Mouse (Mus musculus): ENCODE results near the gene Ctsq. TPM values are rescaled to one million over a fixed set of nuclear protein-coding genes. Genes with fewer than 3 reads are reported as not detected.
"Not testable (repeated sequence)": the region's sequence is repeated elsewhere in the genome, so short reads cannot be mapped to it uniquely, and the experiment has no call there.

Gene Ctsq
- polyA plus RNA-seq (2015; fragmentation: Nextera tagmentation; extraction: Ambion mirVana), result not detected in 2 replicates

DNA sequence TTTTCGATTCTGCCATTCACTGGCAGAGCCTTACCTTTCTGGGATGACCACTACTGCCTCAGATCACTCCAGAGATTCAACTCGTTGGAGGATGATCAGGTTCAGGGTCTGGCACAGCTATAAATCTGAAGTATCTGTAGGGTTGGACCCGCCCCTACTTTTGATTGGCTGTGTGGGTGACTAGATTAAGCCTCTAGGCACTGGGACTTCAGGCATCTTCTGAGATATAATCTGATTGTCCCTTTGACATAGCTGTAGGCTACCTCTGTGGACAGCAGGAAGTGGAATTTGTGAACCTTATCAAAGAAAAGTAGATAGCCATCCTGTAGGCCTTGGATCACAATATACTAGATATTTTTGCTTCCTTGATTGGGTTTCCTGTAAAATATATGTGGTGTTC lies at the start of gene Ctsq:
Gene Ctsq (minus strand): TSS at position 101 of the 400 bp plus-strand sequence.
- no peaks in the 10 kb centered on the region for H3K4me1 ChIP-seq (replicated peaks)
- no peaks in the 10 kb centered on the region for H3K27me3 ChIP-seq
- 58% methylated on average over 3 of the region's 3 CpGs for WGBS
- peaks cover 22% of the 10 kb centered on the region for H3K9me3 ChIP-seq
- no peak for ATAC-seq (ENCODE audit: low read depth)
- no peaks in the 10 kb centered on the region for H3K36me3 ChIP-seq
- H3K27ac ChIP-seq (replicated peaks), result no peak within 1 kb of the TSS
- no peak within 1 kb of the TSS for H3K9ac ChIP-seq
- H3K4me2 ChIP-seq, result no peak within 1 kb of the TSS
- no peak within 1 kb of the TSS for H3K4me3 ChIP-seq

- H3K27me3 ChIP-seq, result no peaks in the 10 kb centered on the region
- 87% methylated on average over 3 of the region's 3 CpGs for WGBS
- H3K27ac ChIP-seq (replicated peaks), result no peak overlapping the region
- no peak overlapping the region for H3K4me3 ChIP-seq
- no peaks in the 10 kb centered on the region for H3K4me1 ChIP-seq (replicated peaks)
- no peaks in the 10 kb centered on the region for H3K36me3 ChIP-seq
- no peak overlapping the region for H3K4me2 ChIP-seq
- peaks cover 35% of the 10 kb centered on the region for H3K9me3 ChIP-seq
- no peak for ATAC-seq (ENCODE audit: low read depth)
- no peak overlapping the region for H3K9ac ChIP-seq
These were observed 17.6 kb downstream of the Ctsq start for GRCm38 (mm10) chr13:61022785-61023184.

DNA sequence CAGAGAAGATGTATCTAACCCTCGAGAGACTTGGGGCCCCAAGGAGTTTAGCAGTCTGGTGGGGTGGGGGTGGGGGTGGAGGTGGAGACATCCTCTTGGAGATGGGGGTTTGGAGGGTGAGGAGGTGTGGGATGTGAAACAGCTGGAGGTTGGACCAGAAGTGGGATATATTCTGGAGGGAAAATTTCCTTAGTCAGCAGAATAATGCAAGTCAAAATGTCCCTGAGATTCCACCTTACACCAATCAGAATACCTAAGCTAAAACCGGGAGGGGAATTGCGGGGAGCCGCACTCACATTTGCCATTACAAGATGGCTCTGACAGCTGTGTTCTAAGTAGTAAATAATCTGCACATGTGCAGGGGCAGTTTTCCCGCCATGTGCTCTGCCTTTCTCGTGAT lies 18.6 kb downstream of the Ctsq start:
- no peak overlapping the region for H3K9ac ChIP-seq
- no peak overlapping the region for H3K4me3 ChIP-seq
- whole genome bisulfite sequencing, result 83% methylated on average over 6 of the region's 6 CpGs
- no peaks in the 10 kb centered on the region for H3K36me3 ChIP-seq
- no peak for ATAC-seq (ENCODE audit: low read depth)
- peaks cover 36% of the 10 kb centered on the region for H3K9me3 ChIP-seq
- H3K27me3 ChIP-seq, result no peaks in the 10 kb centered on the region
- no peak overlapping the region for H3K27ac ChIP-seq (replicated peaks)
- no peak overlapping the region for H3K4me2 ChIP-seq
- H3K4me1 ChIP-seq (replicated peaks), result no peaks in the 10 kb centered on the region

DNA sequence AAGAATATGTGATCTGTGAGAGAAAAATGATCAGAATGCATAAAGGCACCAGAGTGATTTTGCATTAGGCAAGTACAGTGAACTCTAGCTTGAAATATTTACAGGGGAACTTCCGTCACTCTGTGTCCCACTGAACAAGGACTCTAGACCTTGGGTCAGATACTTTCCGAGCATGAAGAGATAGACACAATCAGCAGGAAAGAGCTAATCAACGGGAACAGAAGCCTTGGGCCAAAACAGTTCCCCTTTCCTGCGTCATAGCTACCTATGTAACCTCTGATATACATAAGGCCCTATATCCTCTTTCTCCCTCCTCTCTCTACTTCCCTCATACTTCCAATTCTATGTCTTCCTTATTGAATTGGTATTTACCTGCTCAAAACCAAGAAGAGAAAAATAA lies 30.3 kb downstream of the Ctsq start:
- 80% methylated on average over 4 of the region's 4 CpGs for WGBS
- Histone ChIP-seq H3K27ac (replicated peaks) (no peak overlapping the region), H3K36me3 (no peaks in the 10 kb centered on the region), H3K9me3 (peaks cover 18% of the 10 kb centered on the region), H3K4me3 (no peak overlapping the region), H3K4me1 (replicated peaks) (no peaks in the 10 kb centered on the region), H3K4me2 (no peak overlapping the region), H3K9ac (no peak overlapping the region), H3K27me3 (no peaks in the 10 kb centered on the region)
- ATAC-seq (ENCODE audit: low read depth), result no peak

DNA sequence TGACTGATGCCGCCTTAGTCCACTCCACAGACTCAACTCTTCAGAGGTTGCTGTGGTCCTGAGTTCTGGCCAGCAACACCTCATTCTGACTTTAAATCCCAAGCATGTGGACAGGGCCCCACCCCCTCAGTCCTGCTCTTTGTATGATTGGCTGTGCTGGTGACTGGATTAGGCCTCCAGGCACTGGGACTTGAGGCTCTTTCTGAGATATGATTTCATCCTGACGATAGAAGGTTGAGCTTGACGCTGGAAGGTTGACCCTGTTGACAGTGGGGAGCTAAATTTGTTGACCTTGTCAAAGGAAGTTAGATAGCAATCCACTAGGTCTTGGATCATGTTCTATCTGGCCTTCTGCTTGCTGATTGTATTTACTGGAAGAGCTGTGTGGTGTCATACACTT lies 34.6 kb downstream of the Ctsq start, which contains the start of gene Ctsj:
Gene Ctsj (minus strand): TSS at position 101 of the 400 bp plus-strand sequence.
- ATAC-seq (ENCODE audit: low read depth), result no peak
- WGBS, result 72% methylated on average over 3 of the region's 3 CpGs
- Histone ChIP-seq H3K9me3 (peaks cover 29% of the 10 kb centered on the region), H3K27me3 (no peaks in the 10 kb centered on the region), H3K4me3 (no peak within 1 kb of the TSS), H3K27ac (replicated peaks) (no peak within 1 kb of the TSS), H3K4me2 (no peak within 1 kb of the TSS), H3K9ac (no peak within 1 kb of the TSS), H3K36me3 (no peaks in the 10 kb centered on the region), H3K4me1 (replicated peaks) (no peaks in the 10 kb centered on the region)

DNA sequence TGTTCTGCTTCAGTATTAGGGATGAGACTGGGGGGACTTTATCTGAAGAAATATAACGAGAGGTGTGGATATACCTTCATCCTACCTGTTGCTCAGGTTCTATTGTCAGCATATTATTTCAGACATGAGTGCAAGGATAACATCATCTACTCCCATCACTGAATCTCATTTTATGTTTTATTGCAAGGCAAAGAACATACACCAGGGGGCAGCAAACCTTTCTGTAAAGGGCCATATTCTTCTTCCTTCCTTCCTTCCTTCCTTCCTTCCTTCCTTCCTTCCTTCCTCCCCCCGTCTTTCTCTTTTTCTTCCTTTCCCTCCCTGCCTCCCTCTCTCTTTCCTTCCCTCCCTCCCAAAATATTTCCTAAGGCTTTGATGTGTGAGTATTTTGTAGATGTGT lies 42.8 kb downstream of the Ctsq start:
- Histone ChIP-seq H3K4me3 (no peak overlapping the region), H3K4me2 (no peak overlapping the region), H3K27ac (replicated peaks) (no peak overlapping the region), H3K4me1 (replicated peaks) (no peaks in the 10 kb centered on the region), H3K27me3 (no peaks in the 10 kb centered on the region), H3K36me3 (no peaks in the 10 kb centered on the region), H3K9ac (no peak overlapping the region), H3K9me3 (peaks cover 24% of the 10 kb centered on the region)
- 64% methylated on average over 2 of the region's 2 CpGs for WGBS
- no peak for ATAC-seq (ENCODE audit: low read depth)

- WGBS, result 78% methylated on average over 5 of the region's 5 CpGs
- not testable (repeated sequence) for H3K9me3 ChIP-seq; H3K4me1 ChIP-seq (replicated peaks); H3K9ac ChIP-seq; H3K4me2 ChIP-seq; H3K4me3 ChIP-seq; H3K27me3 ChIP-seq; ATAC-seq (ENCODE audit: low read depth); H3K27ac ChIP-seq (replicated peaks); H3K36me3 ChIP-seq
These were observed 53.5 kb downstream of the Ctsq start for GRCm38 (mm10) chr13:60986915-60987314.

Other genes with a start within 250 kb of the Ctsq start
- not detected in 2 replicates for gene Ctsll3, start 237.8 kb downstream of the Ctsq start, polyA plus RNA-seq (2015; fragmentation: Nextera tagmentation; extraction: Ambion mirVana)
- not detected in 2 replicates for gene 4930486L24Rik, start 176.2 kb downstream of the Ctsq start, polyA plus RNA-seq (2015; fragmentation: Nextera tagmentation; extraction: Ambion mirVana)
- 0.14 TPM in 1 of 2 replicates, not detected in the other for gene Gm49392, start 143.7 kb downstream of the Ctsq start, polyA plus RNA-seq (2015; fragmentation: Nextera tagmentation; extraction: Ambion mirVana)
- 1.0 and 2.9 TPM in 2 replicates for gene Ctla2b, start 143.2 kb downstream of the Ctsq start, polyA plus RNA-seq (2015; fragmentation: Nextera tagmentation; extraction: Ambion mirVana)
- not detected in 2 replicates for gene Tpbpb, start 135.8 kb downstream of the Ctsq start, polyA plus RNA-seq (2015; fragmentation: Nextera tagmentation; extraction: Ambion mirVana)
- not detected in 2 replicates for gene Gm49393, start 105.0 kb downstream of the Ctsq start, polyA plus RNA-seq (2015; fragmentation: Nextera tagmentation; extraction: Ambion mirVana)
- 1.2 and 2.3 TPM in 2 replicates for gene Gm49391, start 104.1 kb downstream of the Ctsq start, polyA plus RNA-seq (2015; fragmentation: Nextera tagmentation; extraction: Ambion mirVana)
- gene Ctla2a, start 104.0 kb downstream of the Ctsq start, polyA plus RNA-seq (2015; fragmentation: Nextera tagmentation; extraction: Ambion mirVana), result 18.2 and 20.3 TPM in 2 replicates
- 0.27 TPM in 1 of 2 replicates, not detected in the other for gene Tpbpa, start 98.6 kb downstream of the Ctsq start, polyA plus RNA-seq (2015; fragmentation: Nextera tagmentation; extraction: Ambion mirVana)
- not detected in 2 replicates for gene Ctsj, start 34.7 kb downstream of the Ctsq start, polyA plus RNA-seq (2015; fragmentation: Nextera tagmentation; extraction: Ambion mirVana)
- gene Ctsr, start 123.6 kb upstream of the Ctsq start, polyA plus RNA-seq (2015; fragmentation: Nextera tagmentation; extraction: Ambion mirVana), result not detected in 2 replicates
- gene Cts6, start 162.8 kb upstream of the Ctsq start, polyA plus RNA-seq (2015; fragmentation: Nextera tagmentation; extraction: Ambion mirVana), result not detected in 2 replicates
- not detected in 2 replicates for gene Cts8, start 214.7 kb upstream of the Ctsq start, polyA plus RNA-seq (2015; fragmentation: Nextera tagmentation; extraction: Ambion mirVana)
- gene Gm49398, start 248.2 kb upstream of the Ctsq start, polyA plus RNA-seq (2015; fragmentation: Nextera tagmentation; extraction: Ambion mirVana), result not detected in 2 replicates